Mouse (Mus musculus) heart, adult 2 months (tissue): ENCODE data around the gene 1600014C23Rik. TPM values are rescaled to one million over a fixed set of nuclear protein-coding genes. Genes with fewer than 3 reads are reported as not detected.

Experiments
- DNase-seq, 2 experiments: peaks; one replicate each; pipeline ENCODE4 v3.0.0; 2021
- H3K27ac ChIP-seq: fragments of 200-600 bp; 2 replicates; pipeline ENCODE4 v1.8.1; 2022
- H3K27me3 ChIP-seq: fragments of 200-500 bp; 2 replicates; pipeline ENCODE4 v1.6.1; 2012; ENCODE audit warnings: mild to moderate bottlenecking, low read length, inconsistent platforms, mixed read lengths; ENCODE audit not compliant: control insufficient read depth, insufficient read depth
- H3K36me3 ChIP-seq: fragments of 200-500 bp; 2 replicates; pipeline ENCODE4 v1.6.1; 2012; ENCODE audit warnings: low read length, inconsistent platforms; ENCODE audit not compliant: control insufficient read depth, insufficient read depth
- H3K4me1 ChIP-seq: fragments of 200-500 bp; 2 replicates; pipeline ENCODE4 v1.6.1; 2011; ENCODE audit warnings: low read length; ENCODE audit not compliant: control insufficient read depth, insufficient read depth
- H3K4me3 ChIP-seq: fragments of 200-600 bp; 2 replicates; pipeline ENCODE4 v1.8.1; 2022
- H3K79me2 ChIP-seq: fragments of 200-500 bp; replicated peaks from 2 replicates; pipeline ENCODE4 v1.6.1; 2012; ENCODE audit warnings: mild to moderate bottlenecking, inconsistent platforms, low read length, moderate library complexity, mixed read lengths; ENCODE audit not compliant: control insufficient read depth, insufficient read depth
- H3K9ac ChIP-seq: fragments of 200-500 bp; 2 replicates; pipeline ENCODE4 v1.6.1; 2012; ENCODE audit warnings: low read depth, mild to moderate bottlenecking, control low read depth, inconsistent platforms, low read length, mixed read lengths
- POLR2A ChIP-seq: fragments of 200-500 bp; IDR thresholded peaks from 2 replicates; pipeline ENCODE4 v1.6.1; 2011; ENCODE audit warnings: mild to moderate bottlenecking, low read depth, low read length, control low read depth; ENCODE audit not compliant: insufficient read depth
- WGBS: fragments of 180-500 bp; shearing (Covaris S2); methylation state at CpG from one replicate; pipeline ENCODE4 v1.1.7; 2018; 5-methylcytosine and 5-hydroxymethylcytosine counted together
- intact Hi-C: fragments of 180-260 bp; cut with DNase I; formaldehyde crosslinking; loops from one replicate; pipeline ENCODE4 v1.15.1; 2025
- polyA plus RNA-seq: library from polyadenylated mRNA; depleted of rRNA; stranded (reverse); fragments of >200 nt; gene quantifications from 2 replicates; pipeline ENCODE4 v1.2.3, GENCODE M21; 2012; rRNA removed
- total RNA-seq, 2 experiments: library from RNA; stranded (reverse); gene quantifications; 2 replicates each; pipeline ENCODE4 v1.2.3; 2021

Gene 1600014C23Rik
- total and polyA plus RNA-seq, 3 experiments = 0.66 TPM; not detected in 2

- H3K4me3 ChIP-seq = peak overlapping the region; percentile 99
- no peaks in the 10 kb centered on the region for H3K36me3 ChIP-seq
- DNase-seq = no peak
- 48% methylated on average over 14 of the region's 14 CpGs for WGBS
- H3K4me1 ChIP-seq = peaks cover 9% of the 10 kb centered on the region
- TF ChIP-seq POLR2A = no peak
- H3K79me2 ChIP-seq = peaks cover 8% of the 10 kb centered on the region; the same call in 1 of the 2 replicates
- H3K27me3 ChIP-seq = no peaks in the 10 kb centered on the region; the same call in 1 of the 2 replicates
- intact Hi-C loops = loop anchor here (5.0 kb wide), 1 partner anchor 348 kb away; the partner anchor contains the start of gene Vegfa
- H3K27ac ChIP-seq = peak overlapping the region; percentile 92; the same call in 1 of the 2 replicates
- H3K9ac ChIP-seq = peak overlapping the region; percentile 91
Measured at GRCm38 (mm10) chr17:45684667-45685131, 48.9 kb downstream of the 1600014C23Rik start.

Other genes starting within 250 kb of the 1600014C23Rik start
- 10 to 100 TPM; 17.2 to 18.4 TPM for gene Aars2, start 227.0 kb downstream of the 1600014C23Rik start, total RNA-seq
- 17.6 and 18.2 TPM in 2 replicates for gene Aars2, start 227.0 kb downstream of the 1600014C23Rik start, polyA plus RNA-seq
- gene Tcte1, start 210.4 kb downstream of the 1600014C23Rik start, total RNA-seq = not detected
- gene Tcte1, start 210.4 kb downstream of the 1600014C23Rik start, polyA plus RNA-seq = 0.09 and 0.90 TPM in 2 replicates
- under 1 TPM in 1 of 2 experiments, not detected in 1; 0.07 TPM for gene Tmem151b, start 184.2 kb downstream of the 1600014C23Rik start, total RNA-seq
- gene Tmem151b, start 184.2 kb downstream of the 1600014C23Rik start, polyA plus RNA-seq = 0.04 and 0.06 TPM in 2 replicates
- 1 to 10 TPM; 1.1 TPM for gene Nfkbie, start 178.1 kb downstream of the 1600014C23Rik start, total RNA-seq
- 1.6 and 2.2 TPM in 2 replicates for gene Nfkbie, start 178.1 kb downstream of the 1600014C23Rik start, polyA plus RNA-seq
- gene Slc35b2, start 170.0 kb downstream of the 1600014C23Rik start, total RNA-seq = 10 to 100 TPM; 23.4 to 24.0 TPM
- gene Slc35b2, start 170.0 kb downstream of the 1600014C23Rik start, polyA plus RNA-seq = 45.1 and 49.2 TPM in 2 replicates
- 1,000 to 10,000 TPM; 1,183 to 1,319 TPM for gene Hsp90ab1, start 160.6 kb downstream of the 1600014C23Rik start, total RNA-seq
- gene Hsp90ab1, start 160.6 kb downstream of the 1600014C23Rik start, polyA plus RNA-seq = 464 and 736 TPM in 2 replicates
- gene Slc29a1, start 134.2 kb downstream of the 1600014C23Rik start, total RNA-seq = 10 to 100 TPM; 80.3 to 84.6 TPM
- gene Slc29a1, start 134.2 kb downstream of the 1600014C23Rik start, polyA plus RNA-seq = 160 and 184 TPM in 2 replicates
- not detected for gene Mymx, start 131.7 kb downstream of the 1600014C23Rik start, total RNA-seq
- gene Mymx, start 131.7 kb downstream of the 1600014C23Rik start, polyA plus RNA-seq = not detected in 2 replicates
- under 1 TPM in 1 of 2 experiments, not detected in 1; 0.59 TPM for gene Capn11, start 74.5 kb downstream of the 1600014C23Rik start, total RNA-seq
- gene Capn11, start 74.5 kb downstream of the 1600014C23Rik start, polyA plus RNA-seq = not detected in 2 replicates
- gene Mrpl14, start 47.5 kb downstream of the 1600014C23Rik start, total RNA-seq = 100 to 1,000 TPM; 149 to 161 TPM
- gene Mrpl14, start 47.5 kb downstream of the 1600014C23Rik start, polyA plus RNA-seq = 133 and 170 TPM in 2 replicates
- 10 to 100 TPM; 81.8 to 90.1 TPM for gene Tmem63b, start 46.9 kb downstream of the 1600014C23Rik start, total RNA-seq
- 122 and 154 TPM in 2 replicates for gene Tmem63b, start 46.9 kb downstream of the 1600014C23Rik start, polyA plus RNA-seq